Mouse (Mus musculus): ENCODE results near the gene Slc19a2.
"Not testable (repeated sequence)": the region's sequence is repeated elsewhere in the genome, so short reads cannot be mapped to it uniquely, and the experiment has no call there.

The Slc19a2 gene

DNA sequence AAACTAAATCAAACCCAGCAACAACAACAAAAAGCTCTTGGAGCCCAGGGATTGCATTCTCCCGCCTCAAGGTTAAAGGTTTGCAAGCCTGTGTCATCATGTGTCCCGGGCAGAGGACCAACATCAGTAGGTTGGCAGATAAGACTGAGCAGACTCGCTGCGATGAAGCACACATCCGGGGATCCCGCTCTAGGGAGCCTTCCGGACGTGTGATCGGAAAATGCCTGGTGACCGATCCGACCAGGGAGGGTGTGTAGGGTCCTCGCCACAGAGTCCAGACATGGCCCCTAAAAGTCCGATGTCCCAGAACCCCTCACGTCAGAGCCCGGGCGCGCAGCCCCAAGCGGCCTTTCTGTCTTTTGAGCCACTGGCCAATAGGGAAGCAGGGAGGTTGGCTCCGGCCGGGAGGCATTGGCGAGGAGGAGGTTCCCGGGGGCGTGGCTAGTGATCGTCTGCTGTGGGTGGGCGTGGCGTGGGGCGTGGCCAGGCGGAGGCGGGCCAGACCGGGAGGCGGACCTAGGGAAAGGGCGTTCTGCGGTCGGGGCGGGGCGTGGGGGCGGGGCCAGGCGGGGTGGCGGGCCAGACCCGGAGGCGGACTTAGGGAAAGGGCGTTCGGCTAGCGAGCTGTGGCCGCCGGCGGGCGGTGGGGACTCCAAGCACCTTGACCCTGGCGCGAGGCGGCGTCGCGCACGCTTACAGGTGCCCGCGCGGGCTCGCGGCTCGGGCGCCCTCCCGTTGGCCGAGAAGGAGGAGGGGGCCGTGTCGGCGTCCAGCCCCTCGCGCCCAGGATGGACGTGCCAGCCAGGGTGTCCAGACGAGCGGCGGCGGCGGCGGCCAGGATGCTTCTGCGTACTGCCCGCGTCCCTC lies at the start of gene Slc19a2:
Gene Slc19a2 (plus strand): TSS at position 582 of the 867 bp plus-strand sequence.
- peak; percentile 98 for DNase-seq

DNA sequence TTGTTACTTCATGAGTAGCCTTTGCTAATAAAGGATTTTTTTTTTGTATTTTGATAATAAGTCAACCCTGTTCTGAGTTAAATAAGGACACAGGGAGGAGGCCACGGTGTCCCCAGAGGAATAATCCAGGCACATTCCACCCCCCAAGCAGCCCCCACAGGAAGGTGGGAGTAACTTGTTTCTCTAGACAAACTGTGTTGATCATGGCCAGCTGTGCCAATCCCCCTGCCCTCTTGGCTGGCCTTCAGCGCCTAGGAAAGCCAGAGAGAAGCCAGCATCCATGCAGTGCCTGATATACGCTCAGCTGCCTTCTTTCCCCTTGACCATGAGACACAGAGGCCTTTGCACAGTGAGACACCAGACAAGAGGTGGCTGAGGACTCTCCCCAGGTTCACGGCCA lies 49.3 kb upstream of the Slc19a2 start:
- no peak for DNase-seq

DNA sequence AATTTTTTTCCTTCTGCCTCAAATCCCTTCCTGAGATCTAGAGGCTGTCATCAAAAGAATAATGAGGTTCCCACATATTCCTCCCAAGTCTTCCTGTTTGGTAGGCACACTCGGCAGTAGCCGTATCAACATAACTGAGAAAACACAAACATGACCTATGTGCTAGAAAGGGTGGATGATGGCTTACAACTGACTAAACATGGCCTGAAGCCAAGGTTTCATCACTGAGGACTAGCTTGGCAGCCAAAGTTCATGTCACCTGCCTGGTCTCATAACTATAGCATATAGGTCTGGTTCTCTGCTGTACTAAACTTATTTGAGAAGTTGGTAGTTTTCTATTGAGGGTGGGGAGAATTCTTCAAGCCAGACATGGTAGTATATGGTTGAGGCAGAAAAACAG lies 40.4 kb upstream of the Slc19a2 start:
- no peak for DNase-seq

DNA sequence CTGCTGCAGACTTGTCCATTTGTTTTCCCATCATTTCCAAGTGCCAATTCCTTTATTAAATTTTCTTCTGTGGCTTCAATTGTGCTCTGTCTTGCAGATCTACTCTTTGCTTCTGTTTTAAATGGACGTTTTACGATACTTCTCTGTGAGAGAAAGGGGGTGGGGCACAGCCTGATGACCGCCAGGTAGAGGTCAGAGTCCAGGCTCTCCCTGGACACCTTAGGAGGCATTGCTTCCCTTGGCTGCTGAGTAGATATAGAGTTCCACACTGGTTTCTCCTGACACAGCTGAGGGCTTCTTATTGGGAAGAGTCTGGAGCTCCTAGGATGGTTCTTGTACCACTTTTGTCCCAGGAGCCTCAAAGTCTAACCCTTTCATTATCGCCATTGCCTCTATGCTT lies 37.9 kb upstream of the Slc19a2 start:
- no peak for DNase-seq

DNA sequence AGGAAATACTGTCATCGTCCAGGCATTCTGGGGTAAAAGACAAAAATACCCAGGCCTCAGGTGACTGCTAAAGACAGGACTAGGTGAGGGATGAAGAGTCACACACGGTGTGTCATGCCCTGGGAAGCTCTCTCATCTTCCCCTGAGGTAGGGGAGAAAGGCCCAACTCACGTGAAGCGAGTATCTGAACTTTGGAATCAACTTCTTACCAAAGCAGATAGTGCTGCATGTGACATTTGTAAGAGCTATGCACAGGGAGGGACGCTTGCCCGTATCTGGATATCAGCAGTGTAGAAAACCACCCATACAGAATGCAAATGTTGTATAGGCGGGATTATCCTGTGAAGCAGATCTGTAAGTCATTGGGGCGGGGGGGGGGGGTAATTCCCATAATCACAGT lies 36.2 kb upstream of the Slc19a2 start:
- DNase-seq = no peak

DNA sequence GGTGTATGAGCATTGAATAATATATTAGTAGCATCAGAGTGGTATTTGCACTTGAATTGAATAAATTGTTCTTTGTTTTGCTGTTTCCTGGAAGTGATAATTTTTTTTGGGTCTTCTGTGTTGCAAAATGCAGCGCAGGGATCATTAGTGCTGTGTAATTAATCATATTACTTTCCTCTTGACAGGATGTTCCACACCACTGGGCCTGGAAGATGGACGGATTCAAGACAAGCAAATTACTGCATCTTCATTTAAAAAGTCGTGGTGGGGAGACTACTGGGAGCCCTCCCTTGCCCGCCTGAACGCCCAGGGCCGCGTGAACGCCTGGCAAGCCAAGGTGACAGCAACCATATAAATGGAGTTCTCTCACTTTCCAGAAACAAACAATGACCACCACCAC lies 34.7 kb upstream of the Slc19a2 start:
- DNase-seq = no peak

DNA sequence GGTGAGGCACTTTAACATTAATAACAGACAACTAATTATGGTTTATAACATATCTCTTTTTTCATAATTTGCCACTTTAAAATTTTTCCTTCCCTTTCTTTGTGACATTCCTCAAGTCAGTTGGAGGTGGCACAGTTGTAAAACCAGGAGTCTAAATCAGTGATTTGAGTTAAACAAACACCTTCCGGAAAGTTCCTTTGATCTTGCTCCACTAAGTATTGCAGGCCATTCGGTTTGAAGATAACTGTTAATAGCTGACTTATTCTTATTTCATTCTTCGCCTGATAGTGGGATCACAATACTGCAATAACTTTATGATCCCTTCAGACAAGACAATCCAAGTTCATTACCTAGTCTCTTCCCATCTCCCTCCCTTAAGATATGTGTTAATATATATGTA lies 33.7 kb upstream of the Slc19a2 start:
- DNase-seq = no peak

DNA sequence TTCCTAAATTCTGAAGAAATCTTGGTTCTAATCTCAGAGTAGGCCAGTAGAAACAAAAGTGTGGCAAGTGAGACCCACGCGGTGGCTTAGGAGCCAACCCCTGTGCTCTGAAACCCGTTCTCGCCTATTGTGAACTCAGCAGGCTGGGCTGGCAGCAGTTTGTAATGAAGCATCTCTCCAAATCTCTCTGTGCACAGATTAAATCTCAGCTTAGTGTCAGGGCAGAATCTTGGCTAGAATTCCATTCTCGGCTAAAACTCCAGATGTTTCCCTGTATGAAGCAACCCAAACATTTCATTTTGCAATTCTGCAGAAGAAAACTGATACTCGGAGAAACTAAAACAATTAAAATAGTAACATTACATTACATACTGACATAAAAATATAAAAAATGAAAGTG lies 33.3 kb upstream of the Slc19a2 start:
- DNase-seq = no peak

DNA sequence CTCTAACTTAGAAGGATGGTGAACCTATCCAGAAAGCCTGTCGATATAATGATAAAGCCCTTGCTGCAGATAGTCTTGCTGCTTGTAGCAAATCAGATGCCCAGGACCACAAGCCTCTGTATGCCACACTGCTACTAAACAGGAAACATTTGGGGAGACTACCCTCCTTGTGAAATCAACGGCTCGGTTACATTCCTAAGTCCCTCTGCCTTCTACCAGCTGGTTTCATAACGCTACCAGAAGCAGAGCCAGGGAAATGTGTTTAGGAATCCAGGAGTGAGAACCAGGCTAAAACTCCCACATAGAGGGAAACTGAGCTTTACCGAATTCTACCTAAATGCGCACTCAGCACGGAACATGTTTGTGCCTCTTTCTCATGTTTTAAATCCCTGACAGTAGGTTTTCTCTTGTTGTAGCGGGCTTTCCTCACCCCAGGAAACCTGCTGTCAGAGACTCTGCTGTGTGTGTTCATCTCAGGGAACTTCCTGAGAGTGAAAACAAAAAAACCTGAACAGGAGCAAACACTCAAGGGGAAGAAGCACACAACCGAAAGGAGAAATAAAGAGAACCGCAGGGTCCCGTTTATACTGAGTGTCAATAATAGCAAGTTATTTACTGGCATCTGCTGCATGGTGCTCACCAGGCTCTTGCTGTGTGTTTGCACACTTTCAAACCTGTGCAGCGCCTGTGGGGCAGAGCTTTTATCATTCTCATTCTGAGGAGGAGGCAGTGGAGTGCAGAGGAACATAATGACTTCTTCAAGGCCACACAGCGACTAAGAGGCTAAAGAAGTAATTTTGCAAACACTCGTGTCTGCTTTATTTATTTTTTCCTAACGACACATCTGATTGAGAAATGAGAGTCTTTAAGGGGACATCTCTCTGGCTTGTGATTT lies 30.8 kb upstream of the Slc19a2 start:
- DNase-seq = peak; percentile 7

DNA sequence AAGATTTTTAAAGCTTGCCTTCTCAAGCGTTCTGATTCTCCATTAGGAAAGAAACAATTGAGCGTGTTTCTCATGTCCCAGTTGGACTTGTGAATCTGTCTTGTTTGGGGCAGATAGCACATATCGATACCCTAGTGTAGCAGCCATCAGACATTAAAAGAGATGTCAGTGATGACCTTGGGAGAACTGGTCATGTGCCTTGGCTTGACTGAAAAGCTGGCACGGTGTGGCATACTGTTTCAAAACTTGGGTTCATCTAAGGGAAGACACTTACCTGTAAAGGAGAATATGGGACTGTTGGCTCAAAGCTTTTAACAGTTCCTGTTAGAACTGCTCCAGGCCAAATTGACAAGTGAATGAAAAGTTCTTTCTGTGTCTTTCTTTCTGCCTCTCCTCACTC lies 28.6 kb upstream of the Slc19a2 start:
- DNase-seq = no peak

DNA sequence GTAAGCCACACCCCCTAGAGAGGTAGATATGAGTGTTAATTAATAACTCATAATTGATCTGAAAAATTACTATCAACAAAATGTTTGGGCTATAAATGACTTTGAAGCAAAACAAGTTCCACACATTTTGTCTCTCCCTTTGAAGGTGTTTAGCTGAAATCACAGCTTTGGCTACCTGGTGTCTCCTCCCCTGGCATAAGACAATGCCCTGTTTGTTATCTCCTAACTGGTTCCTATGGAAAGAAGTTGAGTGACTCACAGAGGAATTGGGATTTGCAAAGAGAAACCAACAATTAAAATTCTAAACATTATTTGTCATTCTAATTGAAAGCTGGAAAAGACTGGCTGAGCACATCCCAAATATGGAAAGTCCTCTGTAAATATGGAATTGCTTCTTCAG lies 25.8 kb upstream of the Slc19a2 start:
- no peak for DNase-seq

DNA sequence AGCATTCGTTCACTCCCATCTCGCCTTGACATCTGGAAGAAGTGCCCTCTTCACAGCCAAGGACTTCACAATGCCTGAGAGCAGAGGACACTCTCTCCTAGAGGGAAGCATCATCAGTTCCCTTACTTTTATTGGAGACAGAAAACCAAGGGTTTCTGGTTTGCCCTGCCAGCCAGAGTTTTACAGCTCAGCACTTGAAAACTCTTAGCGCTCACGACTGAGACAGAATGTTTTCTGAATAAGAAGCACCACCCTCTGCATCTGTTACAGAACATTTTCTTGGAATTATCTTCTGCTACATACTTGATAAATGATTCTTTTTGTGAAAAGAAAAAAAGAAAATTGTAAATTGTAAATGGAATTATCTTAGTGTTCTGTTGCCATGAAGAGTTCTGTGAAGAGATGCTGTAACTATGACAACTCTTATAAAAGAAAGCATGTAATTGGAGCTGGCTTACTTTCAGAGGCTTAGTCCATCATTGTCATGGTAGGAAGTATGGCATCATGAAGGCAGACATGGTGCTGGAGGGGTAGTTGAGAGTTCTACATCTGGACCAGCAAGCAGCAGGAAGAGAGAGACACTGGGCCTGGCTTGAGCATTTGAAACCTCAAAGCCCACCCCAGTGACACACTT lies 16.8 kb upstream of the Slc19a2 start:
- not testable (repeated sequence) for DNase-seq

DNA sequence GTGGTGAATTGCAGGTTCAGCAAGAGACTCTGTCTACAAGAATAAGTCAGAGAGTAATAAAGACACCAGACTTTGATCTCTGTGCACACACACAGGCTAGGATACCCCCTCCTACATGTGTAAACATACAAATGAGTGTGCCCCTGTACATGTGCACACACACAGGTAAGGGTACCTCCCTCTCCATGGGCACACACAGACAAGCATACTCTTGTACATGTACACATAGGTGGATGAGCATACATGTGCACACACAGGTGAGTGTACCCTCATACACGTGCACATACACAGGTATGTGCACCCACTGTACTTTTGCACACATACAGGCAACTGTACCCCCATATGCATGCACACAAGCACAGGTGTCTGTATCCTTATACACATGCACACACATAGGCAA lies 15.4 kb upstream of the Slc19a2 start:
- DNase-seq = no peak

DNA sequence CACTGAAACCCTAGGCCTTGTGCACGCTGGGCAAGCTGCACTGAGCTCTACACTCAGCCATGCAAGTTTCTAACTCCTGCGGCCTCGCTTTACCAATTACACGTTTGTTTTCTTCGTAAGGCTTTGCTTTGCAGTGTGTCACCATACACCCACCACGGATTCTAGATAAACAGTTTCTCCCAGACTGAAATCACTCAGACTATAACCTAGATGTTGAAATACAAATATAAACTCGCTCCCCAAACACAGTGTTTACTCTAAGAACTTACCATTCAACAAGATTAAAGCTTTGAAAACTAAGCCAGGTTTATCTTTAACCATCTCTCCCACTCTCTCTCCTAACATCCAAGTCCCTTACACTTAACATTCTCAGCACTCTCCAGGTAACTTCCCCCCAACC lies 13.8 kb upstream of the Slc19a2 start:
- DNase-seq = no peak

DNA sequence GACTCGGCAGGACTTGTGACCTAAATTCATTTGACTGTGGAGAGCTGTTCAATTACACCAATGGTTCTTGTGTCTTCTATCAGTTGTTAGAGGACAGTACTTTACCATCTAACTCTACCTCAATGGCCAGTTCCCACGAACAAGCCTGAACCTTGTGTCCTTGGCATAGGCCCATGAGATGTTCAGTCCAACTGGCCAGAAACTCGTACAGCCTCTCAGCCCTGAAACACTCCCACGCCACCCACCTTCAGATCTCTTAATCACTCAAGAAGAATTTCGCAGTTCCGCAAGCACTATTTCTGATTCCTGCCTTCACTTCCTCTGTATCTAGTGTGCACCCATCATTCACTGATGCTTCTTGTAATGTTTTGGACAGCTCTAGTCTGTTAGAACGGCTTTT lies 12.8 kb upstream of the Slc19a2 start:
- DNase-seq = no peak

DNA sequence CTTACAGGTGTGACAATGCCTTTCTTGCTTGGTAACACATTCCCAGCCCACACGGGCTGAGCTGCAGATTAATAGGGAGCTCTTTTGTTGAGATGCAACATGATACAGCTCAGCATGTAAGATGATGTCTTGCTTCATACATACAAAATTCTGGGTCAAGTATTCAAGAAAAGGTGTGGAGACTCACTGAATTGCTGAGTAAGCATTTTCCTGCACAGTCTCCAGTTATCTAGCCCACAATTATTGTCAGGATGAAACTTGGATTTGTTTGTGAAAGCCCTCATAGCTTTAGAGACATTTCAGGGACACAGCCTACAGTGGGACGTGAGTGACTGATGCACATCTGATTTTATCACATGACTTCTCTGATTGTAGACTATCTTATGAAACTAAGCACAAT lies 7.4 kb upstream of the Slc19a2 start:
- no peak for DNase-seq

DNA sequence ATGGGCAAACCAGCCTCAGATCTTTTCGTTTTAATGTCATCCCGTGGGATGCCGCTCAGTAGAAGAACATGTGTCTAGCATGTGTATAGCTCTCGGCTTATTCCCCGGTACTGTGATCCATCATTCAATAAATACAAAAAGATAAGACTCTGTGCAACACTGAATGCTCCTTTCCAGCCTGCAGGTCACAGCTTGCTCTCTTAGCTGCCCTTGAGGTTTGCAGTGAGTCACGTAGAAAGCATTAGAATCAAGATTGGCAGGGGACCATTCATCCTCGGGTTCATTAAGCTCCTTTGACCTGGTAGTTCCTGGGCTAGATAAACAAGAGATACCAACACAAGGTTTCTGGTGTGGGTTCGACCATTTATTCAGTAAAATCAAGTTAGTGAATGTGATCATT lies 6.0 kb upstream of the Slc19a2 start:
- no peak for DNase-seq

DNA sequence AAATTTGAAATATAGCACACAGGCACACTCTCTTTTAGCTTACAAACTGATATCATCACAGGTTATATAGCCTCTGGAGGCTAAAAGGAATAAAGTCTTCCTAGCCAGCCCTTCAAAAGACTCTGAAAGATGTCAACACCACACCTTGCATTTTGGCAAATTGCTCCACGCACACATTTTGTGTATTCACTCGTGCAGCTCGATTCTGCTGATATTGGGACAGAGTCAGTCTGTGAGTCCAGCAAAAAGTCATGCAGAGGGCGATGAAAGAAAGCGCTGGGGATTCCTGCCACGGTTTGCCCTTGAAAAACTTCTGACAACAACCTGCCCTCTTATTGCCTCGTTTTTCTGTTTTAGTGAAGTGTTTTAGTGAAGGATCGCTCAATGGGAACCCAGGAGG lies 1.4 kb upstream of the Slc19a2 start:
- no peak for DNase-seq

DNA sequence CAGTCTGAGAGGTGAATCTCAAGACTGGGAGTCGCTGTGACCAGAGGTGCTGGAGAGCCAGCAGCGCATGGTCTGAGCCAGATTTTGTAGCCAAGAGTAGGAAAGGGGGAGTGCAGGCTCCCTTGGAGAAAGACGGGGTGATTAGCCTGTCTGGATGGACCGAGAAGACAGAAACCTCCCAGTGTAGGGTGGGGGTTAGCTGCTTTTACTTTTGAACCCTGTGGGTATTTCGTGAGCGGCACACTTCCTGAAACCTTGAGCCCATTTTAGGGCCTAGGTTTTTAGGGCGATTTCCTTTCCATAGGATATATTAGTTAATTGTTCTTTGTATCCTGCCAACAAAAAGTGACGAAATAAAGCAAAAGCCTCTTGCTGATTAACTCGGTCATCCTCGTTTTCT lies 875 bp upstream of the Slc19a2 start:
- peak; percentile 12 for DNase-seq

DNA sequence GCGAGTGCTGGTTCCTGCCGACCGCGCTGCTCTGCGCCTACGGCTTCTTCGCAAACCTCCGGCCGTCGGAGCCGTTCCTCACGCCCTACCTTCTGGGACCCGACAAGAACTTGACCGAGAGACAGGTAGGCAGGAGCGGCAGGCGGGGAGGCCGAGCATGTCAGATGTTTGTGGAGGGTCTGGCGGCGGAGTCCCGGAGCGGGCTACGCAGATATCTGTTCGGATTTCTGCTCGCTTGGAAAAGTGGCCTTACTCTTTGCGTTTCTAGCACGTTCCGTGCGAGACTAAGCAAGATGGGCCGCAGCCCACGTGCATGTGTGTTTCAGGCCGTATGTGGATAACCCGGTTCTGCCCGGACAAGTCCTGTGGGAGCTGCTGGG lies 476 bp downstream of the Slc19a2 start:
- no peak for DNase-seq

DNA sequence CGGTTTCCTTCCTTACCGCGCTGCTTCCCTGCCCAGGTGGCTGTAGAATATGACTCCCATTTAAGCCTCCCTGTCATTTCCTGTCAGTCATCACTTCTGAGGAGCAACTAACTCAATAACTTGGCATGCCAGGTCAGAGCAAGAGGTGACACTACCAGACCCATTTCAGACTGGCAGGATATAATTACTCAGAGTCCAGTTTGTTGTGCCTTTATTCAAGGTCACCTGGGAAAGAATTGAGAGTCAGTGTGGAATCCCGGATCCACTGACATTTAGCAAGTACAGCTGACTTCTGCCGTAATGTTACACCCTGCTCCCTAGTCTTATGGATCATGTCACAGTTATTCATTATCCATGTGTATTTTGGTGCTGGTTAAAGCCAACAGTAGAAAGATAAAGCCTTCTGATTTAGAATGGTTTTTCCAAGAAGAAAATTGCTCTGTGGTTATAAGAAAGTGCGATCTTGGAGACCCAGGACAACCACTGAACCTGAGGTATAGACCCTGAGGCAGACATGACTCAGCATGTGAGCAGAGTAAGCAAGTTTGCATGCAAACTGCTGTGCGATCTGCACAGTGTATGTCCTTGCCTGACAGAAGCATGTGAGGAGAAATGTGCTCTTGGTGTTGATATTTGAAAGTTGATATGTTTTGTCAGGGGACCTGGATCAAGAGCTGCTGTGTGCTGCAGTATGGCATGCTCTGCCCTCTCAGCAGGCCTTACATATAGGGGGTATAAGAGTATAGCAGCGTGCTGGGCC lies 1.7 kb downstream of the Slc19a2 start:
- DNase-seq = no peak

DNA sequence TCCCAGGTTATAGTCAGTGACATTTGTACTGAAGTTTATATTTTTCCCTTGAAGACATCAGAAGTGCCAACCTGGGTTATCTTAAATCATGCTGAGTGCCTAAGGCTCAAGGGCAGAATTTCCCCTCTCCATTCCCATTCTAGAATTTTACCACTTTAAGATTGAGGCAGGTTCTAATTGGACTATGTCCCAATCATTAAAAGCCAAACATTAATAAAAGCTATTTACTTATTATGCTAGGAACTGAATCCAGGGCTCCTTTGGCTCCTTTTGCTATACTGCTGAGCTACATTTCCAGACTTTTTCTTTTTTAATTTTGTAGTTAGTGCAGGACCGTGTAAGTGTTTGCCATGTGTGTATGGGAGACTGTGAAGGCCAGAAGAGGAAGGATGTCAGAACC lies 2.6 kb downstream of the Slc19a2 start:
- no peak for DNase-seq

DNA sequence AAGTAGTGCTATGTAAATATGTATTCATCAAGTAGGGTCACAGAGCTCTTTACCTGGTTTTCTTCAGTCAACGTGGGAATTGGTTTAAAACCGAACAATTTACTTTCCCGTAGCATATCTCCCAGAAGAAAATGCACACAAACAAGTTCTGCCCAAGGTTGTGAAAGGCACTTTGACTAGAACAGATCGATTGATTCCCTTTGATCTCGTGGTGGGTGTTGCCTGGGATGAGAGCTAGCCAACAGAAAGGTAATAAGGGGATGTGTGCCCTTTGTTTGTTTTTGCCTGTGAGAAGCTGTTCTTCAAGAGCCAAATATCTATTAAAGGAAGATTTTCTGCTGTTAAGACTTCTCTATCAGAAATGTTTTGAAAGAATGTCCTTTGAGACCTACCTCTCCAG lies 3.7 kb downstream of the Slc19a2 start:
- no peak for DNase-seq

Data from thymus, postnatal 14 days (tissue).